Mouse (Mus musculus) hindbrain, embryonic 11.5 days (tissue): ENCODE results near the gene Espl1. TPM values are rescaled to one million over a fixed set of nuclear protein-coding genes. Genes with fewer than 3 reads are reported as not detected.

Experiments
- ATAC-seq: fragments of 200-750 bp; cut with Nextera tagmentation; 2 replicates; pipeline ENCODE4 v1.8.0; 2017; ENCODE audit warnings: mild to moderate bottlenecking, moderate TSS enrichment, moderate library complexity; ENCODE audit not compliant: low FRiP score
- DNase-seq: peaks from one replicate; pipeline ENCODE4 v3.0.0-alpha.2; 2015; ENCODE audit warnings: low spot score
- H3K27ac ChIP-seq: fragments of 300-500 bp; sonication (generic); 2 replicates; pipeline ENCODE4 v1.5.1; 2014; ENCODE audit warnings: mild to moderate bottlenecking, low read depth, low read length
- H3K27me3 ChIP-seq: fragments of 300-500 bp; sonication (generic); 2 replicates; pipeline ENCODE4 v1.6.1; 2014; ENCODE audit warnings: mild to moderate bottlenecking, low read length, moderate library complexity, mixed read lengths; ENCODE audit not compliant: control insufficient read depth, insufficient read depth
- H3K36me3 ChIP-seq: fragments of 300-500 bp; sonication (generic); 2 replicates; pipeline ENCODE4 v1.6.1; 2014; ENCODE audit warnings: mild to moderate bottlenecking, low read length, moderate library complexity, mixed read lengths; ENCODE audit not compliant: control insufficient read depth, insufficient read depth
- H3K4me1 ChIP-seq: fragments of 300-500 bp; sonication (generic); replicated peaks from 2 replicates; pipeline ENCODE4 v1.6.1; 2014; ENCODE audit warnings: low read length, mixed read lengths; ENCODE audit not compliant: control insufficient read depth, insufficient read depth
- H3K4me2 ChIP-seq: fragments of 300-500 bp; sonication (generic); replicated peaks from 2 replicates; pipeline ENCODE4 v1.6.1; 2014; ENCODE audit warnings: mild to moderate bottlenecking, low read depth, low read length
- H3K4me3 ChIP-seq: fragments of 300-500 bp; sonication (generic); 2 replicates; pipeline ENCODE4 v1.5.1; 2014; ENCODE audit warnings: low read depth, low read length
- H3K9ac ChIP-seq: fragments of 300-500 bp; sonication (generic); 2 replicates; pipeline ENCODE4 v1.6.1; 2014; ENCODE audit warnings: low read depth, low read length
- H3K9me3 ChIP-seq: fragments of 300-500 bp; sonication (generic); 2 replicates; pipeline ENCODE4 v1.6.1; 2016; ENCODE audit warnings: low read length; ENCODE audit not compliant: control insufficient read depth
- WGBS: fragments of 180-500 bp; shearing (Covaris S2); extraction: QIAGEN DNeasy Blood & Tissue Kit; methylation state at CpG from one replicate; pipeline ENCODE4 v1.1.7; 2014; 5-methylcytosine and 5-hydroxymethylcytosine counted together
- polyA plus RNA-seq: library from polyadenylated mRNA; unstranded; fragments of >200 nt; fragmentation: Nextera tagmentation; extraction: Ambion mirVana; gene quantifications from 2 replicates; pipeline ENCODE4 v1.2.1, GENCODE M21; 2014

Espl1 gene
- polyA plus RNA-seq, 1 experiment from 2014 or later, result 21.8 TPM

GRCm38 (mm10) chr15:102282463-102283292 lies 13.4 kb upstream of the Espl1 start:
- H3K9ac ChIP-seq, result no peak overlapping the region
- ATAC-seq (no peak), DNase-seq (no peak)
- no peak overlapping the region for H3K27ac ChIP-seq
- H3K4me3 ChIP-seq, result no peak overlapping the region
- H3K9me3 ChIP-seq, result no peaks in the 10 kb centered on the region
- no peak overlapping the region for H3K4me2 ChIP-seq
- 0 out of 2 replicates have a peak, but pooled peaks cover 4% of the 10 kb centered on the region for H3K36me3 ChIP-seq
- H3K27me3 ChIP-seq, result no peaks in the 10 kb centered on the region
- WGBS, result 89% methylated on average over 8 of the region's 8 CpGs
- peaks cover 5% of the 10 kb centered on the region; the same call in 1 of the 2 replicates for H3K4me1 ChIP-seq

GRCm38 (mm10) chr15:102283648-102284047 lies 12.4 kb upstream of the Espl1 start:
- no peak overlapping the region for H3K4me3 ChIP-seq
- no peak overlapping the region for H3K27ac ChIP-seq
- no peak overlapping the region for H3K4me2 ChIP-seq
- WGBS, result 85% methylated on average over 3 of the region's 3 CpGs
- no peak overlapping the region for H3K9ac ChIP-seq
- DNase-seq (no peak), ATAC-seq (no peak)
- H3K4me1 ChIP-seq, result peaks cover 5% of the 10 kb centered on the region; the same call in 1 of the 2 replicates
- 0 out of 2 replicates have a peak, but pooled peaks cover 4% of the 10 kb centered on the region for H3K36me3 ChIP-seq
- no peaks in the 10 kb centered on the region for H3K27me3 ChIP-seq
- H3K9me3 ChIP-seq, result no peaks in the 10 kb centered on the region

GRCm38 (mm10) chr15:102287395-102287794 lies 8.7 kb upstream of the Espl1 start:
- no peak overlapping the region for H3K4me3 ChIP-seq
- no peaks in the 10 kb centered on the region for H3K9me3 ChIP-seq
- no peak for ATAC-seq
- DNase-seq, result peak; percentile 40
- H3K36me3 ChIP-seq, result no peaks in the 10 kb centered on the region
- H3K27me3 ChIP-seq, result no peaks in the 10 kb centered on the region
- no peak overlapping the region for H3K4me2 ChIP-seq
- no peak overlapping the region for H3K9ac ChIP-seq
- H3K27ac ChIP-seq, result no peak overlapping the region
- H3K4me1 ChIP-seq, result no peaks in the 10 kb centered on the region

GRCm38 (mm10) chr15:102296368-102297006 lies 421 bp downstream of the Espl1 start:
- Histone ChIP-seq H3K4me2 (peak overlapping the region; percentile 86), H3K4me1 (peaks cover 4% of the 10 kb centered on the region; the same call in 1 of the 2 replicates), H3K9ac (peak overlapping the region; percentile 65), H3K4me3 (peak overlapping the region; percentile 68), H3K9me3 (no peaks in the 10 kb centered on the region), H3K27ac (no peak overlapping the region), H3K36me3 (0 out of 2 replicates have a peak, but pooled peaks cover 10% of the 10 kb centered on the region), H3K27me3 (no peaks in the 10 kb centered on the region)
- 6% methylated on average over 24 of the region's 24 CpGs for WGBS
- DNase-seq, result no peak
- ATAC-seq, result peak; percentile 70

GRCm38 (mm10) chr15:102302542-102302941 lies 6.5 kb downstream of the Espl1 start:
- Histone ChIP-seq H3K27ac (no peak overlapping the region), H3K9me3 (no peaks in the 10 kb centered on the region), H3K4me2 (no peak overlapping the region), H3K9ac (no peak overlapping the region), H3K27me3 (no peaks in the 10 kb centered on the region), H3K4me3 (no peak overlapping the region), H3K4me1 (no peaks in the 10 kb centered on the region), H3K36me3 (peaks cover 17% of the 10 kb centered on the region)
- no peak for ATAC-seq
- no peak for DNase-seq
- 88% methylated on average over 6 of the region's 6 CpGs for WGBS

GRCm38 (mm10) chr15:102308717-102309116 lies 12.7 kb downstream of the Espl1 start:
- H3K36me3 ChIP-seq, result peaks cover 10% of the 10 kb centered on the region

GRCm38 (mm10) chr15:102310074-102310845 lies 14.2 kb downstream of the Espl1 start:
- Histone ChIP-seq H3K27me3 (no peaks in the 10 kb centered on the region), H3K4me2 (no peak overlapping the region), H3K4me3 (no peak overlapping the region), H3K9me3 (no peaks in the 10 kb centered on the region), H3K36me3 (peaks cover 13% of the 10 kb centered on the region), H3K4me1 (no peaks in the 10 kb centered on the region), H3K9ac (no peak overlapping the region), H3K27ac (no peak overlapping the region)
- DNase-seq, result no peak
- 86% methylated on average over 10 of the region's 10 CpGs for WGBS
- no peak for ATAC-seq

More at GRCm38 (mm10) chr15:102308717-102309116, 12.7 kb downstream of the Espl1 start:
- WGBS, result 87% methylated on average over 9 of the region's 9 CpGs
- H3K27ac ChIP-seq, result no peak overlapping the region
- H3K9ac ChIP-seq, result no peak overlapping the region
- no peaks in the 10 kb centered on the region for H3K27me3 ChIP-seq
- no peaks in the 10 kb centered on the region for H3K4me1 ChIP-seq
- ATAC-seq (no peak), DNase-seq (no peak)
- no peak overlapping the region for H3K4me2 ChIP-seq
- no peak overlapping the region for H3K4me3 ChIP-seq
- H3K9me3 ChIP-seq, result no peaks in the 10 kb centered on the region

- Histone ChIP-seq H3K36me3 (peaks cover 11% of the 10 kb centered on the region), H3K9me3 (no peaks in the 10 kb centered on the region), H3K27ac (no peak overlapping the region), H3K4me1 (no peaks in the 10 kb centered on the region), H3K4me2 (no peak overlapping the region), H3K4me3 (no peak overlapping the region), H3K9ac (no peak overlapping the region), H3K27me3 (no peaks in the 10 kb centered on the region)
- no peak for DNase-seq
- no peak for ATAC-seq
Observed at GRCm38 (mm10) chr15:102311489-102311888, 15.4 kb downstream of the Espl1 start.
